Comparison of ENCODE assay signal across 8 mouse cellular contexts in genomic region chr2:72980337-72981074, GRCm38 (mm10). TPM values are rescaled to one million over a fixed set of nuclear protein-coding genes. Genes with fewer than 3 reads are reported as not detected.
DNase-seq lines count a peak whose midpoint lies in the region; ATAC-seq lines count a peak whose summit lies in the region.

Gene Sp3, minus strand, starts transcription at chr2:72980446.

- peak within 1 kb of the TSS; percentile 100 for H3K9ac ChIP-seq in hindbrain, embryonic 15.5 days

- H3K9me3 ChIP-seq in hindbrain, embryonic 15.5 days: no peaks in the 10 kb centered on the region

- WGBS in hindbrain, embryonic 15.5 days: 0% methylated on average over 57 of the region's 64 CpGs

- peak within 1 kb of the TSS; percentile 100 for H3K4me3 ChIP-seq in hindbrain, embryonic 15.5 days

- H3K36me3 ChIP-seq in hindbrain, embryonic 15.5 days: no peaks in the 10 kb centered on the region

- peaks cover 28% of the 10 kb centered on the region for H3K4me1 ChIP-seq in hindbrain, embryonic 15.5 days (replicated peaks)

- H3K4me2 ChIP-seq in hindbrain, embryonic 15.5 days: peak within 1 kb of the TSS; percentile 75

- H3K27ac ChIP-seq in hindbrain, embryonic 15.5 days (replicated peaks): peak within 1 kb of the TSS; percentile 100

- peak; percentile 94 for ATAC-seq in hindbrain, embryonic 15.5 days (ENCODE audit: low FRiP score, low read depth)

- DNase-seq in T-cell, adult 2 months (ENCODE audit: low spot score): peak; percentile 96
- DNase-seq in cerebellum, postnatal 36 days: peak; percentile 95 to 97
- peak; percentile 96 for DNase-seq in frontal cortex, postnatal 36 days (ENCODE audit: low spot score in 2 of 2)
- peak; percentile 95 for DNase-seq in left cerebral cortex, adult 11 months (ENCODE audit: low spot score)
- peak; percentile 98 to 99 for DNase-seq in lung, postnatal 4 days
- peak; percentile 94 for DNase-seq in retina, postnatal 7 days (ENCODE audit: low read depth, low spot score)
- DNase-seq in urinary bladder, adult 2 months (ENCODE audit: low spot score): peak; percentile 96

- no peaks in the 10 kb centered on the region for H3K27me3 ChIP-seq in hindbrain, embryonic 15.5 days

RNA-seq across cellular contexts. Expression of gene Sp3, which starts in this region (rescaled TPM):
- 33.3 and 36.1 TPM in 2 replicates for polyA plus RNA-seq in hindbrain, embryonic 15.5 days (2015; fragmentation: Nextera tagmentation; extraction: Ambion mirVana)
- polyA plus RNA-seq in urinary bladder, adult 2 months (2012; rRNA removed): 26.1 and 28.5 TPM in 2 replicates

Comparison
In these comparisons a context has a peak if more than half of its experiments do, and no peak if none do; other contexts are left out.
1. Peak in every context shown above with its lines: DNase-seq, ATAC-seq, H3K4me3 ChIP-seq and H3K27ac ChIP-seq.